Mouse (Mus musculus) heart, embryonic 16.5 days (tissue): Measurements from ENCODE around the gene Pgam5. TPM values are rescaled to one million over a fixed set of nuclear protein-coding genes. Genes with fewer than 3 reads are reported as not detected.

Experiments
- ATAC-seq: fragments of 200-750 bp; cut with Nextera tagmentation; replicated peaks from 2 replicates; pipeline ENCODE4 v1.8.0; 2017; ENCODE audit warnings: moderate number of reproducible peaks; ENCODE audit not compliant: insufficient read depth, low FRiP score; ENCODE audit errors: extremely low read depth
- H3K27ac ChIP-seq: fragments of 300-500 bp; sonication (generic); 2 replicates; pipeline ENCODE4 v1.5.1; 2014; ENCODE audit warnings: mild to moderate bottlenecking, low read length, control low read depth, moderate library complexity
- H3K27me3 ChIP-seq: fragments of 300-500 bp; sonication (generic); 2 replicates; pipeline ENCODE4 v1.6.1; 2014; ENCODE audit warnings: low read length, mixed read lengths; ENCODE audit not compliant: control insufficient read depth, insufficient read depth
- H3K36me3 ChIP-seq: fragments of 300-500 bp; sonication (generic); 2 replicates; pipeline ENCODE4 v1.6.1; 2014; ENCODE audit not compliant: control insufficient read depth, insufficient read depth
- H3K4me1 ChIP-seq: fragments of 300-500 bp; sonication (generic); 2 replicates; pipeline ENCODE4 v1.6.1; 2014; ENCODE audit warnings: low read length, mixed read lengths; ENCODE audit not compliant: control insufficient read depth, insufficient read depth
- H3K4me2 ChIP-seq: fragments of 300-500 bp; sonication (generic); 2 replicates; pipeline ENCODE4 v1.6.1; 2014; ENCODE audit warnings: low read depth, mild to moderate bottlenecking, control low read depth, low read length
- H3K4me3 ChIP-seq: fragments of 300-500 bp; sonication (generic); 2 replicates; pipeline ENCODE4 v1.5.1; 2014; ENCODE audit warnings: mild to moderate bottlenecking, control low read depth, low read length
- H3K9ac ChIP-seq: fragments of 300-500 bp; sonication (generic); 2 replicates; pipeline ENCODE4 v1.6.1; 2014; ENCODE audit warnings: low read length, control low read depth
- H3K9me3 ChIP-seq: fragments of 300-500 bp; sonication (generic); replicated peaks from 2 replicates; pipeline ENCODE4 v1.6.1; 2016; ENCODE audit warnings: low read length; ENCODE audit not compliant: control insufficient read depth
- WGBS: fragments of 180-500 bp; shearing (Covaris S2); extraction: QIAGEN DNeasy Blood & Tissue Kit; methylation state at CpG from one replicate; pipeline ENCODE4 v1.1.7; 2014; 5-methylcytosine and 5-hydroxymethylcytosine counted together
- polyA plus RNA-seq: library from polyadenylated mRNA; unstranded; fragments of >200 nt; fragmentation: Nextera tagmentation; extraction: Ambion mirVana; gene quantifications from 2 replicates; pipeline ENCODE4 v1.2.1, GENCODE M21; 2015

Gene Pgam5
- polyA plus RNA-seq, 1 experiment from 2014 or later, result 51.5 TPM

DNA sequence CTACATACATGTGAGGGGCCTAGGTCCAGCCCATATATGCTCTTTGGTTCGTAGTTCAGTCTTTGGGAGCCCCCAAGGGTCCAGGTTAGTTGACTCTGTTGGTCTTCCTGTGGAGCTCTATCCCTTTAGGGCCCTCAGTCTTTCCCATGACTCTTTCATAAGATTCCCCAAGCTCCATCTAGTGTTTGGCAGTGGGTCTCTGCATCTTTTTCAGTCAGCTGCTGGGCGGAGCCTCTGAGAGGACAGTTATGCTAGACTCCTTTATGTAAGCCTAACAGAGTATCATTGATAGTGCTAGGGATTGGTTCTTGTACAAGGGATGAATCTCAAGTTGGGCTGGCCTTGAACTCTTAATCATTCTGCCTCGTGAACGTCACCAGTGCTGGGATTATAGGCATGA is 49.4 kb downstream of the Pgam5 start:
- Histone ChIP-seq H3K4me1 (no peaks in the 10 kb centered on the region), H3K4me2 (no peak overlapping the region), H3K27ac (no peak overlapping the region), H3K4me3 (no peak overlapping the region), H3K9ac (no peak overlapping the region), H3K27me3 (no peaks in the 10 kb centered on the region), H3K36me3 (peaks cover 67% of the 10 kb centered on the region), H3K9me3 (no peaks in the 10 kb centered on the region)
- ATAC-seq, result no peak
- WGBS, result 93% methylated on average over 4 of the region's 4 CpGs

DNA sequence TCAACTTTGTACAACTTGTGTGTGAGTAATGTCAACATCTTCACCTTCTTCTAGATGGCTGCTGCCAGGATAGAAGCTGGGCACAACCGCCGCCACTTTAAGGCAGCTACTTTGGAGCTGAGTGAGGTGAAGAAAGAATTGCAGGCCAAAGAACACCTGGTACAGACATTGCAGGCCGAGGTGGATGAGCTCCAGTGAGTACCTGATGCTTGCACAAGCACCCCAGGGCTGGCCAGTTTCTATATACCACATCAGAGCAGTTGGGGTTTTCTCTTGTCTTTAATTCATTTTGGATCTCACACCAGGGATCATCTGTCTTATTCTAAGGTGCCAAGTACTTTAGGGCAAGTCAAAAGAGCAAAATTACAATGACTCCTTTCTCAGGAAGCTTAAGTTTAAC is 52.9 kb downstream of the Pgam5 start:
- Histone ChIP-seq H3K36me3 (peaks cover 69% of the 10 kb centered on the region), H3K9ac (no peak overlapping the region), H3K27me3 (no peaks in the 10 kb centered on the region), H3K9me3 (no peaks in the 10 kb centered on the region), H3K4me3 (no peak overlapping the region), H3K4me1 (no peaks in the 10 kb centered on the region), H3K4me2 (no peak overlapping the region), H3K27ac (no peak overlapping the region)
- ATAC-seq, result no peak
- WGBS, result 76% methylated on average over 3 of the region's 3 CpGs

DNA sequence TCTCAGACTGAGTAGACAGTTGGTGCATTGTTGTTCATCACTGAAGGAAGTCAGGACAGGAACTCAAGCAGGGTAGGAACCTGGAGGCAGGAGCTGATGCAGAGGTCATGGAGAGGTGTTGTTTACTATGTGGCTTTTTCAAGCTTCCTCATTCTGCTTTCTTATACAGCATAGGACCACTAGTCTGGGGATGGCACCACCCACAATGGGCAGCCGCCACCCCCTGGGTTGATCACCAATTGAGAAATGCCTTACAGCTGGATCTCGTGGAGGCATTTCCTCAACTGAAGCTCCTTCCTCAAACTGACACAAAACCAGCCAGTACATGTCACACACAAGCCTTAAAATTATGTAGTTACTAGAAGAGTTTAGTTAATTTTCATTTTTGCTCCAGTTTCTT is 58.4 kb downstream of the Pgam5 start:
- WGBS, result 94% methylated on average over 2 of the region's 2 CpGs

More for the DNA sequence above, 58.4 kb downstream of the Pgam5 start:
- no peaks in the 10 kb centered on the region for H3K4me1 ChIP-seq
- no peak overlapping the region for H3K27ac ChIP-seq
- ATAC-seq, result no peak
- no peak overlapping the region for H3K9ac ChIP-seq
- no peak overlapping the region for H3K4me2 ChIP-seq
- H3K4me3 ChIP-seq, result no peak overlapping the region
- no peaks in the 10 kb centered on the region for H3K9me3 ChIP-seq
- H3K27me3 ChIP-seq, result no peaks in the 10 kb centered on the region
- peaks cover 71% of the 10 kb centered on the region for H3K36me3 ChIP-seq

Other genes with a start within 250 kb of the Pgam5 start
- gene Gm17655, start 197.4 kb downstream of the Pgam5 start, polyA plus RNA-seq, result 3.5 and 3.7 TPM in 2 replicates
- gene Gm35315, start 175.5 kb downstream of the Pgam5 start, polyA plus RNA-seq, result 0.51 and 0.75 TPM in 2 replicates
- 0.90 and 1.2 TPM in 2 replicates for gene Plcxd1, start 169.9 kb downstream of the Pgam5 start, polyA plus RNA-seq
- 19.6 and 22.5 TPM in 2 replicates for gene Gtpbp6, start 161.7 kb downstream of the Pgam5 start, polyA plus RNA-seq
- 2.0 and 2.7 TPM in 2 replicates for gene Zfp605, start 159.8 kb downstream of the Pgam5 start, polyA plus RNA-seq
- gene Chfr, start 134.1 kb downstream of the Pgam5 start, polyA plus RNA-seq, result 27.3 and 28.7 TPM in 2 replicates
- 14.9 and 18.2 TPM in 2 replicates for gene Golga3, start 93.2 kb downstream of the Pgam5 start, polyA plus RNA-seq
- 14.4 and 17.6 TPM in 2 replicates for gene Ankle2, start 38.9 kb downstream of the Pgam5 start, polyA plus RNA-seq
- gene Pxmp2, start 16.3 kb upstream of the Pgam5 start, polyA plus RNA-seq, result 26.3 and 26.7 TPM in 2 replicates
- 17.1 and 17.9 TPM in 2 replicates for gene Pole, start 16.4 kb upstream of the Pgam5 start, polyA plus RNA-seq
- 0.29 and 1.1 TPM in 2 replicates for gene P2rx2, start 73.3 kb upstream of the Pgam5 start, polyA plus RNA-seq
- 0.20 TPM in 1 of 2 replicates, not detected in the other for gene Lrcol1, start 74.8 kb upstream of the Pgam5 start, polyA plus RNA-seq
- gene Fbrsl1, start 178.6 kb upstream of the Pgam5 start, polyA plus RNA-seq, result 4.6 and 6.7 TPM in 2 replicates